Mouse (Mus musculus) heart, postnatal 25 days (tissue): ENCODE measurements at regions not wholly inside any gene's neighbourhood (a gene's known extent, or its start where the extent isn't known, plus 50 kb on each side); places are given as distances from the start of the nearest gene placed in this dataset.

Source experiments
- DNase-seq: peaks from one replicate; pipeline ENCODE4 v3.0.0; 2022; ENCODE audit warnings: low spot score
- intact Hi-C: fragments of 180-260 bp; cut with DNase I; formaldehyde crosslinking; loops from one replicate; pipeline ENCODE4 v1.15.1; 2025

DNA sequence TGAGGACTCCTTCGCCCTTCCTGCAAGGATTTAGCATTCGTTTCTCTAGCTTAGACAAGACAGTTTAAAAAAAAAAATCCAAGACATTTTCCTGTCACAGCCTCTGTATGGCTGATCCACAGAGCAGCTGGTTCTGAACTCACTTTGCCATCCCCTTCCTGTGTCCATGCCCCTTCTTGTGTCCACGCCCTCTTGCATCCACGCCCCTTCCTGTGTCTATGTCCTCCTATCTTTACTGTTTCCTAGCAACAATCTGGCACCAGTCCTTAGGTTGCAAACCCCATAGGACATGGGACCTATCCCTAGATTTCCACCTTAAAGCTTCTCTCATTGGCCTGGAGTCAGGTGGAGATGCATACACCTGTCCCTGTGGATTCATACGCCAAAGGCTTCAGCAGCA lies 264.8 kb downstream of the Agtpbp1 start:
- intact Hi-C loops, result no loop called here
- DNase-seq, result no peak

DNA sequence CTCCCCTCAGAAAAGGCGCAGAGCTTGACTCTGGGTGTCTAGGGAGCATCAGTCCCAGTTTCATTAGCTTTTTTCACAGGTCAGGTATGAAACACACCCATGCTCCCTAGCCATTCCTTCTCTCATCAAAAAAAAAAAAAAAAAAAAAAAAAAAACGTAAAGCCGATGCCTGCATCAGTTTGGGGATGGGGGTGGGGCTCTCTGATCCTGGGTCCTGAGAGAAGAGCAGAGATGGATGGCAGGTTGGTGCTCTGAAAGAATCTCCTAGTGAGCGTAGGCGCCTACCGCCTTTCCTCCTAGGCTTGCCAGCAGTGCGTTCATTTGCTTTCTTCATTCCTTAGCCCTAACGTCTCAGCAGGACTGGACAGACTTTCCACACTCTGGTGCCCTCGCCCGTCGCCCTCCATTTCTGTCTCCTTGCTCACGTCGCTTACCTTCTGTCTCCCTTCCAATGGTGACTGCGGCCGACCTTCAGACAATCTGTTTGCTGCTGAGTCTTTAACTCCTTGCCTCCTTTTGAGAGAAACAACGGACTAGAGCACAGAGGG lies 267.5 kb downstream of the Agtpbp1 start:
- intact Hi-C loops, result no loop called here
- DNase-seq, result no peak

DNA sequence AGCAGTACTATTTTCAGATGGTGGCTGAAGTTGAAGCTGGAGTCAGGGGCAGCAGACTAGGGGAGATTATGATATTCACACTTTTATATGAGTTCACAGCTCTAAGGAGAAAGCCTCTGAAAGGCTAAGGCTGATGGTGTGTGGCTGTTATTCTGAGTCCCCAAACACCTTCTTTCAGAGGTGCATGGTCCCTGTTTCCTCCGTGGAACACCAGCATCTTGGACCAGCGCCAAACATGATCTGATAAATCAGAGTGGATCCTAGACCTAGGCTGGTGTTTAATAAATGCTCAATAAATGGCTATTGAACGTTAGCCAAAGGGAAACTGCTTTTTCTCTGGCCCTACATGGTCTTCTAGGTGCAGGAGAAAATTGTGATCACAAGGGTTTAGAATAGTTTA lies 269.2 kb downstream of the Agtpbp1 start:
- DNase-seq, result no peak
- intact Hi-C loops, result no loop called here

GRCm38 (mm10) chr13:59314419-59314818 lies 270.6 kb downstream of the Agtpbp1 start:
- no peak for DNase-seq
- intact Hi-C loops, result no loop called here

GRCm38 (mm10) chr13:59313725-59314330 lies 271.2 kb downstream of the Agtpbp1 start:
- no peak for DNase-seq
- intact Hi-C loops, result no loop called here

- DNase-seq, result no peak
- intact Hi-C loops, result no loop called here
These were observed 292.1 kb downstream of the Agtpbp1 start for GRCm38 (mm10) chr13:59292905-59293304.

GRCm38 (mm10) chr13:59289127-59289526 lies 295.9 kb downstream of the Agtpbp1 start:
- DNase-seq, result no peak
- intact Hi-C loops, result no loop called here

DNA sequence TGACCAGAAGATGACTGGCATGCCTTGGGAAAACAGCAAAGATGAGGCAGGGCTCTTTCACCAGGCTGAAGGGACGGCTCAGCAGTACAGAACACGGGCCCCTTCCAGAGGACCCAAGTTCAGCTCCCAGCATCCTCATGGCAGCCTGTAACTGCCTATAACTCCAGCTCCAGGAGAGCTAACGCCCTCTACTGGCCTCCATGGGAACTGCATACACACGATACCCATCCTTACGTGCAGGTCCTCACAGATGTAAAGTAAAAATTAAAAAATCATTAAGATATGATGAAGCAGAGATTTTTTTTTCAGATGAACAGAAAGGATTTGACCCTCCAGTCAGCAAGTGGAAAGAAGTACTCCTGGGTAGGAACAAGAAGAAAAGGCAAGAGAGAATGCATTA lies 303.8 kb downstream of the Agtpbp1 start:
- intact Hi-C loops, result no loop called here

DNA sequence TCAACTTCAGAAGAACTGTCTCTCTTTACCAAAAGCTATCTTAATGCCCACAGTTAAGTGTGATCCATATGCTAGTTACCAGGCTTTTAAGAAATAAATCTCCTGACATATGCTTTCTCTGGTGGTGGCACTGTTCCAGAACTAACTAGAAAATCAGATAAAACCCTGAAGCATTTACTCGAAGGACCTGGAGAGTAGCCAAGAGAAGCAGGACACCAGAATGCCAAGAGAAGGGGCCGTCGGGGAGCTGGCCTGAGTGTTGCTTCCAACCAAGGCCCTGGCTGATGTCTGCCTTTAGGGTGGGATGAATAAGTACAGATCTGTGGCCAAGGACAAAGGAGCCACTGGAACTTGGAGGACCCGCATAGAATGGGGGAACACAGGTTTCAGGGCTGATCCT lies 305.9 kb downstream of the Agtpbp1 start:
- DNase-seq, result no peak
- intact Hi-C loops, result no loop called here

More for the DNA sequence above, 303.8 kb downstream of the Agtpbp1 start:
- DNase-seq, result no peak

DNA sequence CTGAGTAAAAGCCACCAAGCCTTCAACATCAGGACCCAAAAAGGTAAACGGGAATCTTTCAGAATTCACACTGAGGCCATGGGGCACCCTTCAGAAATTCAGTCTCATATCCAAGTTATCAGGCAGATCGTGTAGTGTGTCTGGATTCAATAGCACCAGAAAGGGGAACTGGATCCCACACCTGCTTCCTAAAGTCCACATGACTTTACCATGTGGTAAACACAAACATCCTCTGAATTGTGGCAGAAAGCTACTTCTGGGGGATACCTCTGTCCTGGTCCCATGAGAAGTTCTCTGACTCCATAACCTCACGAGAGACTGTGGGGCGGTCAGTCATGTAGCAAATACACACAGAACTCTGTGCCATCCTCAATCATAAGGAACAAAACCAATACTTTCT lies 313.4 kb downstream of the Agtpbp1 start:
- DNase-seq, result no peak

GRCm38 (mm10) chr13:59266854-59267253 lies 318.2 kb downstream of the Agtpbp1 start:
- intact Hi-C loops, result no loop called here
- DNase-seq, result no peak

More for the DNA sequence above, 313.4 kb downstream of the Agtpbp1 start:
- intact Hi-C loops, result no loop called here

- intact Hi-C loops, result no loop called here
- DNase-seq, result no peak
These were observed 320.9 kb downstream of the Agtpbp1 start for GRCm38 (mm10) chr13:59264126-59264525.

GRCm38 (mm10) chr13:59261924-59262323 lies 323.1 kb downstream of the Agtpbp1 start:
- intact Hi-C loops, result no loop called here
- no peak for DNase-seq

DNA sequence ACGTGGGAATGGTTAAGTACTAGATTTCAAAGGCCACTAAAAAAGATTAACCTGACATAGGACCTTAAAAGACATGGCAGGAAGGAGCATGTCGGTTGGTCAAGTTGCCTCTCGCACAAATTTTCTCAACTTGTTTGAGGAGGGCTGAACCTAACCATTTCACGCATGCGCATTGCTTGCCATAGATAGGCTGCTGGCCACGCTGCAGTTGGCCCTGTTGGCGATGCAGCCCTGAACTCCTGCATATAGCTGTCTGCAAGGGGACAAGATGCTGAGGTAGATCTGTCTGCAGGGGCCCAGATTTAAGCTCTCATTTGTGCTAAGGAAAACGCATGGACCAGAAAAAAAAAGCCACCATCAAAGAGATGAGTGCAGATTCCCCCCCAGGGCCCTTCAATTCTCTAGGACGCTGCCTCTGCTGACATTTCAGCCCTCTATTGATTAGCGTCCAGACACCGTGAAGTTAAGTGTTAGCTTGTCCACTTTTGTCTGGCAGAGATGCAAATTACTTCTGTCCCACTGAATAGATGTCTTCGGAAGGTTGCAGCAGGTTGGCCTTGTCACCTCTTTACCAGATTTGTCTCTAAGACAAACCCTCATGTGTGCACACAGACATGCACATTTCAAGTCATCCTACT lies 329.1 kb downstream of the Agtpbp1 start:
- no peak for DNase-seq
- intact Hi-C loops, result no loop called here

DNA sequence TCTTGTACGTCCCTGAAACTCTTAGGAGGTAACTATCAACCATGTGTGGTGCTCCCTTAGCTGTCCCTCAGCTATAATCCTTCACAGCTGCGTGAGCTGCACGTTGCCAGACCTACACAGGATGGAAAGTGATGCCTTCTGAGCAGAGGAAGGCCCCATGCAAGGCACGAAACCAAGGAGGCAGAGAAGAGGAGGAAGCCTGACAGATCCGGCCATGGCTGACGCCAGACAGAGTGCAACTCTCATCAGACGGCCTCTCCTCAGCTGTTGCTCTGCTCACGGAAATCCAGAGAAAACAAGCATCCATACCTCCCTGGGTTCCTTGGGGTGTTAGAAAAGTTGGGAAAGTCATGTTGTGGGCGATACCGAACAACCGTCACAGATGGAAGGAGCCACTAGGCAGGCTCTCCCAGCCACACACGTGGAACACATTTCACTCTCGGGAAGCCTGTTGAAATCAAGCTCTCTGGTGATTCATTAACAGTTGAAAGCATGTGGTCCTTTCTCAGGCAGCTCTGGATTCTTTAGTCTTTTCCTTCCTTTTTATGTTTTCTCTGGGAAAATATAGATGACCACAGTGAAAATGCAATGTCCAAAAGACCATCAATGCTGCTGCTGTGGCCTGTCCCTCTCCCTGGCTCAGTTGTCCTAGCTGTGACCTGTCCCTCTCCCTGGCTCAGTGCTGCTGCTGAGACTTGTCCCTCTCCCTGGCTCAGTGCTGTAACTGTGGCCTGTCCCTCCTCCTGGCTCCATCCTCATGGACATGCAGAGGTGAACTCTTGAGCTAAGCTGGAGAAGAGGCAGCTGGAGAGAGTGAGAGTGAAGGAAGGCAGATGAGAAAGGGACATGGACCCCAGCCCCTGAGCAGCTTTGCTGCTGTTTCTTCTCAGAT lies 331.1 kb downstream of the Agtpbp1 start:
- no peak for DNase-seq
- intact Hi-C loops, result no loop called here

- intact Hi-C loops, result no loop called here
- DNase-seq, result no peak
These were observed 333.6 kb downstream of the Agtpbp1 start for GRCm38 (mm10) chr13:59251252-59252006.

DNA sequence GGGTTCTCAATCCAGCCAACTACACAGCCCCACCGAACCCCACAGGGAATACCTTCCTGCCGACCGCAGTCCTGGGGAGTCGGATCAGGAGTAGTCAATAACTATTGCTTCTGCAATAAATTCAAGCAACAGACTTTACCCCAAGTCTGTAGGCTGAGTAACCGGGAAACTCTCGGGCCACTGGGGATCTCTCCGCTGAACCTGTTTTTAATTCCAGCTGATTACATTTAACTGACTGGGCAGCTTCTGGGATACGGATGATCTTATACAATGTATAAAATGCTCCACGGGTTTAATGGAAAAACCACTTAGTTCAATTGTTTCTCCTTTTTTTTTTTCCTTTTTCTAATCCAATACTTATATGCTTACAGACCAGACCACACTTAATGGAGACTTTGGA lies 336.6 kb downstream of the Agtpbp1 start:
- no peak for DNase-seq
- intact Hi-C loops, result no loop called here

GRCm38 (mm10) chr13:59246984-59247537 lies 338.0 kb downstream of the Agtpbp1 start:
- no peak for DNase-seq
- intact Hi-C loops, result no loop called here

DNA sequence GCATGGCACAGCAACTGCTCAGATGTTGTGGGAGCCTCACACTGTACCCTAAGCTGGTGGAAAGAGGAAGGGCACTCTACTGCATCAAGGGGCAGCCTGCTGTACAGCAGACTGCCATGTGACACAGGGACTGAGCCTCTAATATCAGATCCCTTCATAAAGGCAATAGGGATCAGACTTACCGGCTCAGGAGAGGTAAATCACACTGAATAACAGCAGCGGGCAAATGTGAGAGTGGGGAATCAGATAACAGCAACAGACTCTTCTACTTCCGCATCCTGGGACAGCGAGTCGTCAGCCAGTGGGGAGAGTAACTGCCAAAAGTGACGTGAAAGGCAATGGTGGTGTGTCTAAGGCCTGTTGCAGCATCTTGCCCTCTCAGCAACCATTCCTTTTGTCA lies 339.0 kb downstream of the Agtpbp1 start:
- no peak for DNase-seq
- intact Hi-C loops, result no loop called here

GRCm38 (mm10) chr13:59244622-59245021 lies 340.4 kb downstream of the Agtpbp1 start:
- DNase-seq, result no peak
- intact Hi-C loops, result no loop called here
